Mouse (Mus musculus) heart, adult 2 months (tissue): ENCODE results near the gene Robo2.

Experiments used
- CTCF ChIP-seq: fragments of 200-600 bp; IDR thresholded peaks from 2 replicates; pipeline ENCODE4 v1.8.1; 2022; ENCODE audit warnings: antibody characterized with exemption, mild to moderate bottlenecking, moderate library complexity
- EP300 ChIP-seq: fragments of 200-500 bp; IDR thresholded peaks from 2 replicates; pipeline ENCODE4 v1.6.1; 2011; ENCODE audit warnings: low read depth, low read length, control low read depth; ENCODE audit not compliant: insufficient read depth

DNA sequence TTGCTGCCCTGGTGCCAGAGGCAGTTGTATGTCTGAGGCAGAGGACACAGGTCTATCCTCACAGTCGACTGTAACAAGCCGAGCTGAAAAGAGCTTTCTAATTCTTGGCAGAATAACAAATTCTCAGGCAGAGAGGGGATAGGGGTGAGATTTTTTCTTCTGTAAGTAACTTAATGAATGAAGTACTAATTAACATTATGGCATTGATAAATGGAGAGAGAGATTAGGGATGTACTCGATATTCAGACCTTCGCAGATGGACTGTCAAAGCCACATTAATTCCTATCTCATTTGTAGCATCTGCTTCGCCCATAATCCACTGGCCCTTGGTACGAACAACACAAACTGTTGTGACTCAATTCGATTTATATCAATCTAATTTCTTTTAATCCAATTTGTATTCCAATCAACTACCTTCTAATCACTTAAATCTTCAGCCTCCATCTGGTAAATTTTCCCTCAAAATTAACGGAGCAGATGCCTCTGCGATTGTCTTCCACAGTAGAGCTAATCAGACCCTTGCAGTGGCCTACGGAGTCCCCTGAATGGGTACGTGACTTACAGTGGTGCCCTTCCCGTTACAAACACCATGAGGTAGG, 36.2 kb downstream of the Robo2 start:
- TF ChIP-seq EP300 = no peak
- TF ChIP-seq CTCF = no peak
